35 mouse cellular contexts compared by ENCODE assay signal in the genomic region with DNA sequence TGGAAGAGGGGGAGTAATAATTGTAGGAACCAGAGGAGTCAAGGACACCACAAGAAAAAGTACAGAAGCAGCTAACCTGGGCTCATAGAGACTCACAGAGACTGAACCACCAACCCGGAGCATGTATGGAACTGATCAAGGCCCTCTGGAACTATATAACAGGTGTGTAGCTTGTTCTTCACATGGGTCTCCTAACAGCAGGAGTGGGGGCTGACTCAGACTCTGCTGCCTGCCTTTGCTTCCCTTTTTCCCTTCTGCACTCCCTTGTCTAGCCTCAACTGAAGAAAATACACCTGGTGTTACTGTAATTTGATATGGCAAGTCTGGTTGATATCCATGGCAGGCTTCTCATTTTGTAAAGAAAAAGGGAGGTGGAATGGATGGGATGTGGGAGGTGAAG.
"Had no signal": no experiment of that assay in that cellular context is flagged by ENCODE, and none has a peak within 500 bp of the region (broad histone marks: within the 10 kb centered on the region; RNA-seq: fewer than 3 reads in every experiment).

No protein-coding gene starts in this region.

- H3K9ac ChIP-seq: heart, embryonic 12.5 days; heart, embryonic 13.5 days; heart, embryonic 15.5 days; hindbrain, embryonic 12.5 days; hindbrain, embryonic 13.5 days; hindbrain, embryonic 14.5 days; hindbrain, embryonic 15.5 days; intestine, embryonic 15.5 days; kidney, embryonic 15.5 days had no signal

- H3K27me3 ChIP-seq: heart, embryonic 12.5 days; heart, embryonic 13.5 days; heart, embryonic 15.5 days; hindbrain, embryonic 12.5 days; hindbrain, embryonic 13.5 days; hindbrain, embryonic 15.5 days; intestine, embryonic 15.5 days; kidney, embryonic 15.5 days had no signal

- H3K9me3 ChIP-seq: heart, embryonic 10.5 days; heart, embryonic 12.5 days; heart, embryonic 13.5 days; heart, embryonic 15.5 days; hindbrain, embryonic 10.5 days; hindbrain, embryonic 12.5 days; hindbrain, embryonic 13.5 days; hindbrain, embryonic 15.5 days; intestine, embryonic 15.5 days; kidney, embryonic 15.5 days had no signal

- ATAC-seq: hindbrain, embryonic 16.5 days; hindbrain, postnatal 0 days; inflammation-experienced regulatory T-cells, adult 6 months; intestine, embryonic 15.5 days; intestine, embryonic 16.5 days; intestine, postnatal 0 days had no signal

- DNase-seq: heart, postnatal 10 days; heart, postnatal 14 days; heart, postnatal 36 days; heart, postnatal 4 days; kidney, adult 11 months; kidney, adult 18-20 months; kidney, adult 2 months; kidney, adult 8-10 months; kidney, adult 9 months; kidney, postnatal 10 days; kidney, postnatal 14 days; kidney, postnatal 25 days; kidney, postnatal 36 days; kidney, postnatal 4 days; layer of hippocampus, adult 9-11 months; layer of hippocampus, postnatal 36 days had no signal

- H3K4me3 ChIP-seq: heart, embryonic 10.5 days; heart, embryonic 12.5 days; heart, embryonic 13.5 days; heart, embryonic 15.5 days; hindbrain, embryonic 10.5 days; hindbrain, embryonic 12.5 days; hindbrain, embryonic 13.5 days; hindbrain, embryonic 15.5 days; intestine, embryonic 15.5 days; kidney, embryonic 15.5 days; layer of hippocampus, adult 2 months had no signal

- H3K27ac ChIP-seq: heart, embryonic 10.5 days; heart, embryonic 13.5 days; heart, embryonic 15.5 days; hindbrain, embryonic 10.5 days; hindbrain, embryonic 12.5 days; hindbrain, embryonic 14.5 days; hindbrain, embryonic 15.5 days; hindbrain, postnatal 0 days; intestine, embryonic 15.5 days; kidney, embryonic 15.5 days; kidney, postnatal 0 days; layer of hippocampus, adult 2 months had no signal

- H3K4me1 ChIP-seq: heart, embryonic 10.5 days; heart, embryonic 12.5 days; heart, embryonic 13.5 days; heart, embryonic 15.5 days; hindbrain, embryonic 10.5 days; hindbrain, embryonic 12.5 days; hindbrain, embryonic 13.5 days; hindbrain, embryonic 15.5 days; intestine, embryonic 15.5 days; kidney, embryonic 15.5 days had no signal

- H3K4me2 ChIP-seq: heart, embryonic 11.5 days; heart, embryonic 12.5 days; heart, embryonic 13.5 days; heart, embryonic 15.5 days; hindbrain, embryonic 12.5 days; hindbrain, embryonic 13.5 days; hindbrain, embryonic 14.5 days; hindbrain, embryonic 15.5 days; intestine, embryonic 15.5 days; kidney, embryonic 15.5 days had no signal

- H3K36me3 ChIP-seq: heart, embryonic 10.5 days; heart, embryonic 12.5 days; heart, embryonic 13.5 days; heart, embryonic 15.5 days; hindbrain, embryonic 10.5 days; hindbrain, embryonic 12.5 days; hindbrain, embryonic 13.5 days; hindbrain, embryonic 15.5 days; intestine, embryonic 15.5 days; kidney, embryonic 15.5 days had no signal
